Mouse (Mus musculus): ENCODE measurements around the gene Mogat2.

The Mogat2 gene

DNA sequence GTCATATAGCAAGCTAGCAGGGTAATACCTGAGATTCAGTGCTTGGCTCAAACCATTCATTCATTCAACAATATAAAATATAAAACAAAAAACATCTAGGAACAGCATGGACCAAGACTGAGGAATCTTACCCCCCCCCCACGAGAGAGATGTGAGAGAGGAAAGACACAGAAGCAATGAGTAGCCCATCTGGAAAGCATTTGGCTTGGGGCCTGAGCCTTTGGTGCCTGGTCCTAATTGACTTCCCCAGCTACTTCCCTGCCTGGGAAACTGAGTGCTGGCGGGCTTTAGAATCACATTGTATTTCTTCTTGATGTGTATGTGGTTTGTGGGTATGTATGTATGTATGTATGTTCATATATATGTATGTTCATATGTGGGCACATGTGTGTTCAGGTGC, 2.8 kb downstream of the Mogat2 start:
- DNase-seq (ENCODE audit: low spot score in 2 of 2): no peak

- DNase-seq (ENCODE audit: low spot score in 2 of 2): no peak
These were observed 3.5 kb downstream of the Mogat2 start for GRCm38 (mm10) chr7:99234916-99235315.

DNA sequence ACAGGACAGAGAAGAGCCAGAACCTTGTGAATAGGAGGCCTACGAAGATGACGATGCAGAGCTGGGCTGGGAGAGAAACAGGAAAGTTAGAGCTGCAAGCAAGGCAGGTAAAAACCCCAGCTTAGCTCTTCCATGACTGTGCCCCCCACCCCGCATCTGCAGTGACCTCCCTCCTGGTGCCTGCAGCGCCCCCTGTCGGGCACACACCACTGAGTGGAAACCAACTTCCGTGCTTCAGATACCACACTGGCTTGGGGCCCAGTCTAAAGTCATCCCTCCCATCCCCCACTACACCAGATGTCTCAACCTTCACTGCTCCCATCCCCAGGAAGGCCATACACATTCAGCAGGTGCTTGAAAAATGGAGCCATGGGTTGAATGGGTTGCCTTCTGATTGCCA, 5.8 kb downstream of the Mogat2 start:
- no peak for DNase-seq (ENCODE audit: low spot score in 2 of 2)

- DNase-seq (ENCODE audit: low spot score in 2 of 2): no peak
These were observed 8.2 kb downstream of the Mogat2 start for GRCm38 (mm10) chr7:99230061-99230747.

GRCm38 (mm10) chr7:99229411-99229810, 9.0 kb downstream of the Mogat2 start:
- no peak for DNase-seq (ENCODE audit: low spot score in 2 of 2)

DNA sequence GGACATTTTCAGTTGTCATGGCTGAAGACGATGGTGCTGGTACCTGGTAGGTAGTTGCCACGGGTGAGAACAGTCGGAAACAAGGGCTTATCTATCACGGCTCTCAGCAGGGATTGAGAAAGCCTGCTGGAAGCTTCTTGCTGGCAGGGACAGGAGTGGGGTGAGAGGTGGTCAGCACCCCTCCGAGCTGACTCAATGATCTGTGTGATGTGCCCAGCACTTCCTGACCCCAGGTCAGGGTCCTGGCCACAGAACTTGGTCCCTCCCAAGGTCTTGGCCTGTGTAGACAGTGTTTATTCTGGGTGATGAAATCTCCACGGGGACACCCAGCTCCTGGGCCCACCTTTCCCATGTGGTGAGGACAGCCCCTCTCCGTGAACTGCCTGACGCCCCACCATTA, 9.6 kb downstream of the Mogat2 start:
- DNase-seq (ENCODE audit: low spot score in 2 of 2): no peak

- DNase-seq (ENCODE audit: low spot score in 2 of 2): no peak
These were observed 11.2 kb downstream of the Mogat2 start for GRCm38 (mm10) chr7:99227267-99227666.

DNA sequence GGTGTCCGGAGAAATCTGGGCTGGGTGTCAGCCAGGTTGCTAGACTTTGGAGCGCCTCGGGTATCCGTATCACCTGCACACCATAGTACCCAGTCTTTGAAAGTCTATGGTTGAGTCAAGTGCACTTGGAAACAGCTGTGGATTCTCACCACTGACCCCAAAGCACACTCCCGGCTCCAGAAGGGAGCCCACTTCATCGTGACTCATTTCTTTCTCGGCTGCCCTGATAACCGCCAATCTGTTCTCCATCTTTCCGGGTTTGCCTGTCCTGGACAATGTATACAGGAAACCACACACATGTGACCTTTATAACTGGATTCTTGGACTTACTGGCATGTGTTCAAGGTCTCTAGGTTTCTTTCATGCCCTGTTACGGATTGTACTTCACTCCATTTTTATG, 11.8 kb downstream of the Mogat2 start:
- DNase-seq (ENCODE audit: low spot score in 2 of 2): no peak

DNA sequence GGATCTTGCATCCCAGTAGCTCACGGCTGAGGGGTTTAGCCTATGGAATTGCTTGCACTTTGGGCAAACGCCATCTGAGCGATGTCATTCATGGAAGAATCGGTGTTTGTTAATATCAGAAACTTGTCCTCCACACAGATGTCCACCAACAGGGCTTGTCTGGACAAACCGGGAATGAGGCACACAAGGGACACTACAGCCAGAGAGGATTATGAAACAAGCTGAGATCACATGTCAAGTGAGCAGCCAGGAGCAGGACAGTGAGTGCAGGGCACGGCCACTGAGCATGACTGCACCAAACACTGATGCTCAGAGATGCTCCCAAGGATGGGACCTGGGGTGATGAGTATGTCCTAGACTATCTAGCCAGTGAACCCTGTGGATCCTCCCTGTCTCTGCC, 13.0 kb downstream of the Mogat2 start:
- DNase-seq (ENCODE audit: low spot score in 2 of 2): no peak

DNA sequence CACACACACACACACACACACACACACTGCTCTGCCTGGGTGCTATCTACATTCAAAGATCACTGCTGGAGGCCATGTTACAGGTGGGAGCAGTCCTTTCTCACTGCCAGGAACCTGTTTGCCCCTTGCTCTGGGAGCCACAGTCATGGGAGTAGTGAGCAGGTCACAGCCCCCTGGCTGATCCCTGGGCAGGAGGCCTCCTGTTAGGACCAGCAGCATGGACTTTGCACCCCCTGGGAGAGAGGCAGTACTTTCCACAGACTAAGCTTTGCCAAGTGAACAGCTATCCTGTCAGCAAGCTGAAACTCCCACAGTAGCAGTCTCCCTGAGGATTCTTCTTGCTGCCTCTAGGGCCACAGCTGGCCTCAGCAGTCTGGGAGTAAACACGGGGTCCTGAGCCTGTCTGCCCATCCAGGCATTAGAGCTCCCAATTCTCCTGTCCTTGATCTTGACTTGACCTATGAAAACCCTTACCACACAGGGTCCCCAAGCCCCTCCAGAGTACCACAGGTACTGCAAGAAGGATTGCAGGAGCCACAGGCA, 13.7 kb downstream of the Mogat2 start:
- no peak for DNase-seq (ENCODE audit: low spot score in 2 of 2)

GRCm38 (mm10) chr7:99224225-99224624, 14.2 kb downstream of the Mogat2 start:
- DNase-seq (ENCODE audit: low spot score in 2 of 2): no peak

- peak; percentile 31 to 38 for DNase-seq (ENCODE audit: low spot score in 2 of 2)
These were observed 20.9 kb downstream of the Mogat2 start for GRCm38 (mm10) chr7:99217338-99218074.

- DNase-seq (ENCODE audit: low spot score in 2 of 2): no peak
These were observed 23.0 kb downstream of the Mogat2 start for GRCm38 (mm10) chr7:99215347-99215855.

DNA sequence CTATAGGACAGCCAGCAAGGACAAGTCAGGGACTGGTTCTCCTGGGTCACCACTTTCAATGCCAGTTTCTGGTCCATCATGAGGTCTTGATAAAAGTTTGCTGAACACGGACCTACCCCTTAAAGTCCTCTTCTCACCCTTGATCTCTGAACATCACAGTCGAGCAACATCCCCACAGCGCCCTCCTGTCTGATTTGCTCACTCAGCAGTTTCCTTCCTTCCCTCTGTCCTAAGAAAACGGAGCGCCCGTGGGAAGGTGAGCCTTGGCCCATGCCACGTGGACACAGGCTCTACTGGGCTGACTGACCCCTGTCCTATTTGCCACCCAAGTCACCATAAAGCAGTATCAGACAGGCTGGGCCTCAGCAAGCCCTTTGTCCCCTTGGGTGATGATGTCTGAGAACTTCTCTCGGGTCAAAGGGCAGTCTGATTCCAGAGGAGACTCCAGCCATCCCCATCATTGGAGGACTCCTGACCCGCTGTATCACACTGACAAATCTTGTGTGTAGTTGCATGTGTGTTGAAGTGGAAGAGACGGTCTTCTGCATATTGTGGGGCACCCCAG, 23.7 kb downstream of the Mogat2 start:
- DNase-seq (ENCODE audit: low spot score in 2 of 2): no peak

DNA sequence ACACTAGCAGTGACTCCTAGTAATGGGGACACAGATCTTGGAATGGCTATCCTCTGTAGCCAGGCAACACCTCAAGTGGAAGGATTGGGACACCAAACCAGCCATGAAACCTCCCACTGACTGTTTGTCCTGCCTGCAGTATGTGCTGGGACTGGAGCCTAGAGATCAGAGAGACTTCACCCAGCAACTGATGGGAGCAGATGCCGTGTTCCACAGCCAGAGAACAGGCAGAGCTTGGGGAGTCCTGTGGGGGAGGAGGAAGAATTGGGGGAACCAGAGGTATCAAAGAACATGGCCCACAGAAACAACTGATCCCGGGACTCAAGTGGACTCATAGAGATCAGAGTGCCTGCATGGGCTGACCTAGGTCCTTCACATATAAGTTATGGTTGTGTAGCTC, 24.7 kb downstream of the Mogat2 start:
- DNase-seq (ENCODE audit: low spot score in 2 of 2): no peak

GRCm38 (mm10) chr7:99213056-99213455, 25.4 kb downstream of the Mogat2 start:
- no peak for DNase-seq (ENCODE audit: low spot score in 2 of 2)

GRCm38 (mm10) chr7:99208704-99209103, 29.7 kb downstream of the Mogat2 start:
- DNase-seq (ENCODE audit: low spot score in 2 of 2): no peak

DNA sequence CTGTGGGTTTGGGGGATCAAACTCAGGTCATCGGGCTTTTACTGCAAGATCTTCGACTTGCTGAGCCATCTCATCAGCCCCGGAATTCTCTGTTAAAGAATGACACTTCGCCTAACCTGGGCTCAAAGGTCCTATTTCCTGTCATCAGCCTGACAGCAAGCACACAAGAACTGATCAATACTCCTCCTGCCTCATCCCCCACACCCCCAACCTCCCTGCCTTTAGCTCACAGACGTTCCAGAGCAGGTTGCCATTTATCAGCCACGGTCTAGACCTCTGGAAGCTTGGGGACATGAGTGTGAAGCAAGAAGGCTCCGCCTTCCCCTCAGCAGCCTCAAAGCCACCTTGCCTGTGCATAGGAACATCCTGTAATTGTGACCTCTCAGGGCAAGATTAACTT, 32.1 kb downstream of the Mogat2 start:
- no peak for DNase-seq (ENCODE audit: low spot score in 2 of 2)

- no peak for DNase-seq (ENCODE audit: low spot score in 2 of 2)
These were observed 36.3 kb downstream of the Mogat2 start for GRCm38 (mm10) chr7:99202163-99202562.

DNA sequence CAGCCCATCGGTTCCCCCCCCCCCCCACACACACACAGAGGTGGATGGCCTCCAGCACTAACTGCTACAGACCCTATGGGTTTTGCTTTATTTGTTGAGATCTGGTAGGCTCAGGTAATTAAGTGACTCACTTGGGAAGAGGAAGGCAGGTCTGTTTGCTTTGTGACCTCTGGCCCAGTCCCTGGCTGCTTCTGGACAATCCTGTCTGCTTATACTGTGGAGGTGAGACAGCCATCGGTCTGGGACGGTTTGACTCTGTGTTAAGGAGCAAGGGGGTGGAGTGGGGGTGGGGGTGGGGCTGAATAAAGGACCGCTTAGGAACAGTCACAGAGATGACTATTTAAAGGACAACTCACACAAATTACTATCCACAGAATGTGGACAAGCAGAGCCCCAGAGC, 38.1 kb downstream of the Mogat2 start:
- no peak for DNase-seq (ENCODE audit: low spot score in 2 of 2)

GRCm38 (mm10) chr7:99199451-99200175, 38.8 kb downstream of the Mogat2 start:
- no peak for DNase-seq (ENCODE audit: low spot score in 2 of 2)

DNA sequence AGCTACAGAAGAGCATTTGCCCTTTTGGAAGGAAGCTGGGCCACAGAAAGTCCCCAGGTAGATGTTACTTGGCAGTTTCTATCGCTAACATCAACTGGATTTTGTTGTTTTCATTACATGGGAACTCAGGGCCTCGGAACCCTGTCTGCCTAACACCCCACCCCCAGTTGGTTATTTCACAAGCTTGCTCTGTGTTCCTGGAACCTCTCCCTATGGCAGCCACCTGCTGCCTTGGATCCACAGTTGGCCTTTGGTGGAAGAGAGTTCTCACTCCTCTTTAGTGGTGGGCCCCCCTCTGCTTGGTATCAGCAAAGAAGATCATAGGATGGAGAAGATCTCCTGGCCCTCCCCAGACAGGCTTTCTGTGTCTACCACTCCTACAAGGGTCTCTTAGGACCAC, 39.6 kb downstream of the Mogat2 start:
- no peak for DNase-seq (ENCODE audit: low spot score in 2 of 2)
